Mouse (Mus musculus) cerebellum, postnatal 25 days (tissue): Measurements from ENCODE around the gene Fam161a.
"Not testable (repeated sequence)": the region's sequence is repeated elsewhere in the genome, so short reads cannot be mapped to it uniquely, and the experiment has no call there.

ENCODE experiments used
- DNase-seq, 2 experiments: peaks; one replicate each; pipeline ENCODE4 v3.0.0; 2021; ENCODE audit warnings: mixed read lengths in 2 of 2

Fam161a gene

GRCm38 (mm10) chr11:23063857-23064256, 56.5 kb downstream of the Fam161a start:
- no peak for DNase-seq

- DNase-seq = not testable (repeated sequence)
These were observed 56.9 kb downstream of the Fam161a start for GRCm38 (mm10) chr11:23064276-23064675.

- DNase-seq = no peak
These were observed 57.9 kb downstream of the Fam161a start for GRCm38 (mm10) chr11:23065167-23065668.

GRCm38 (mm10) chr11:23067395-23068136, 60.2 kb downstream of the Fam161a start:
- DNase-seq = peak; percentile 95 to 96

- peak; percentile 21 to 30 for DNase-seq
These were observed 60.9 kb downstream of the Fam161a start for GRCm38 (mm10) chr11:23068201-23068600.

DNA sequence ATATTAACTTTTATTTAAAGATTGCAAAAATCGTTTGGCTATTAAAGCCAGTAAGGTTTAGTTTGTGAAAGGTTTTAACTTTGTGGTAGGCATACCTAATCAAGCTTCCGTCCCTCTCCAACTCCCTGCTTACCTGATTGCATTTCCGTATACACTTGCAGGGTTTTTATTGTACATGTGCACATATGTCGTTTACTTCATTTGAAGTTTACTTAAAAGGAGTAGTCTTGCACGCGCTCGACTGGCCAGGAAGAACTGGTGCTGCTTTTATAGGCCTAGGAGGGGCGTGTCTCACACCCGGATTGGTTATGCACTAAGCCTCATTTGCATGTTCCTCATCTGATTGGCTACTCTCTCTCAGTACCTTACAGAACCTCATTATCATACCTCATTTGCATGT, 61.7 kb downstream of the Fam161a start:
- DNase-seq = not testable (repeated sequence)

DNA sequence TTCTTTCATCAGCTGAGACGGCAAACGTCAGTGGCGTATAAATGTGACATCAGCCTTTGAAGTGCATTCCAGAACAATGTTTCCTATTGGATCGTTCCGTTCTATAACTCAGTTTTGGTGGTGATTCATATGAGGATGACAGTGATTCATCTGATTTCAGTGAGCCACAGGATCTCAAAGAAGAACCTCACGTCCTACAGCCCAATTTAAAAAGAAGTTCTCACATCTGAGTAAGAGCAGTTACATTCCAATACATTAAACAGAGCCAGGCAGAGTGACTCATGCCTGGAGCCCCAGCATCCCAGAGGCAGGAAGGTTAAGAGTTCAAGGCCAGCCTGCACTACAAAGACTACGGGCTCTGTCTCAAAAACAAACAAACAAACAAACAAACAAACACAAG, 67.5 kb downstream of the Fam161a start:
- no peak for DNase-seq

DNA sequence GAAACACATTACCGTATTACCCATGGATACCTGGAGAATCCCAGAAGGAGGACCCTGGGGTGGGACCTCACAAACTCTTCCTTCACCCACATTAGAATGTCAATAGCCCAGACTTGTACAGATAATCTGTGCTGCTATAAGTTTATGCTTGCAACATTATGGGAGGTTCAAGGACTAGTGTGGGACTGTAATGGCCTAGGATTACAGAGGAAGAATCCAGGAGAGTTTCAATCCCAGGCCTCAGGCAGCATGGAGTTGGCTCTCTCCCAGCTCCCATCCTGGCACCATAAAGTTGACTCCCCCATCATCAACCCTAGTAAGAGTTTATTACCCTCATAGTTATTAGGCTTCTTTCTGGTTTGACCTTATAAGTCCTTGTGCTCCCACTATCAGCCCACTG, 71.2 kb downstream of the Fam161a start:
- DNase-seq = no peak
